Mouse (Mus musculus): ENCODE results near the gene H2-Ab1. TPM values are rescaled to one million over a fixed set of nuclear protein-coding genes. Genes with fewer than 3 reads are reported as not detected.
"Not testable (repeated sequence)": the region's sequence is repeated elsewhere in the genome, so short reads cannot be mapped to it uniquely, and the experiment has no call there.

H2-Ab1 gene
- polyA plus RNA-seq, 1 experiment from 2014 or later, result 53.9 TPM

GRCm38 (mm10) chr17:34213936-34214335 is 43.6 kb upstream of the H2-Ab1 start:
- TF ChIP-seq CTCF (IDR thresholded peaks at IDR 0.05; ENCODE audit: low read depth), result no peak
- Histone ChIP-seq H3K27ac (ENCODE audit: low read depth, low read length) (no peak overlapping the region), H3K36me3 (ENCODE audit: control insufficient read depth, insufficient read depth) (no peaks in the 10 kb centered on the region), H3K9me3 (ENCODE audit: control insufficient read depth) (no peaks in the 10 kb centered on the region), H3K4me1 (replicated peaks; ENCODE audit: control insufficient read depth, insufficient read depth, low read length) (no peaks in the 10 kb centered on the region), H3K27me3 (replicated peaks; ENCODE audit: control insufficient read depth, insufficient read depth, low read length) (0 out of 2 replicates have a peak, but pooled peaks cover 8% of the 10 kb centered on the region), H3K9ac (ENCODE audit: low read depth, low read length) (no peak overlapping the region), H3K4me3 (ENCODE audit: low read depth, low read length) (no peak overlapping the region), H3K4me2 (replicated peaks; ENCODE audit: low read depth) (no peak overlapping the region)
- ATAC-seq, result no peak
- 49% methylated on average over 21 of the region's 21 CpGs for WGBS

GRCm38 (mm10) chr17:34215176-34215575 is 42.3 kb upstream of the H2-Ab1 start:
- TF ChIP-seq CTCF (IDR thresholded peaks at IDR 0.05; ENCODE audit: low read depth), result no peak
- no peak overlapping the region for H3K27ac ChIP-seq (ENCODE audit: low read depth, low read length)
- 88% methylated on average over 12 of the region's 12 CpGs for WGBS
- H3K9me3 ChIP-seq (ENCODE audit: control insufficient read depth), result no peaks in the 10 kb centered on the region
- no peak overlapping the region for H3K9ac ChIP-seq (ENCODE audit: low read depth, low read length)
- no peak for ATAC-seq
- 0 out of 2 replicates have a peak, but pooled peaks cover 8% of the 10 kb centered on the region for H3K27me3 ChIP-seq (replicated peaks; ENCODE audit: control insufficient read depth, insufficient read depth, low read length)
- H3K36me3 ChIP-seq (ENCODE audit: control insufficient read depth, insufficient read depth), result no peaks in the 10 kb centered on the region
- H3K4me3 ChIP-seq (ENCODE audit: low read depth, low read length), result no peak overlapping the region
- no peak overlapping the region for H3K4me2 ChIP-seq (replicated peaks; ENCODE audit: low read depth)
- H3K4me1 ChIP-seq (replicated peaks; ENCODE audit: control insufficient read depth, insufficient read depth, low read length), result no peaks in the 10 kb centered on the region

- Histone ChIP-seq H3K4me1 (replicated peaks; ENCODE audit: control insufficient read depth, insufficient read depth, low read length) (no peaks in the 10 kb centered on the region), H3K4me2 (replicated peaks; ENCODE audit: low read depth) (no peak overlapping the region), H3K27ac (ENCODE audit: low read depth, low read length) (no peak overlapping the region), H3K9ac (ENCODE audit: low read depth, low read length) (no peak overlapping the region), H3K4me3 (ENCODE audit: low read depth, low read length) (no peak overlapping the region), H3K9me3 (ENCODE audit: control insufficient read depth) (no peaks in the 10 kb centered on the region), H3K27me3 (replicated peaks; ENCODE audit: control insufficient read depth, insufficient read depth, low read length) (0 out of 2 replicates have a peak, but pooled peaks cover 3% of the 10 kb centered on the region), H3K36me3 (ENCODE audit: control insufficient read depth, insufficient read depth) (no peaks in the 10 kb centered on the region)
- TF ChIP-seq CTCF (IDR thresholded peaks at IDR 0.05; ENCODE audit: low read depth), result no peak
- WGBS, result 79% methylated on average over 8 of the region's 8 CpGs
- ATAC-seq, result no peak
Observed at GRCm38 (mm10) chr17:34217216-34217928, 40.1 kb upstream of the H2-Ab1 start.

DNA sequence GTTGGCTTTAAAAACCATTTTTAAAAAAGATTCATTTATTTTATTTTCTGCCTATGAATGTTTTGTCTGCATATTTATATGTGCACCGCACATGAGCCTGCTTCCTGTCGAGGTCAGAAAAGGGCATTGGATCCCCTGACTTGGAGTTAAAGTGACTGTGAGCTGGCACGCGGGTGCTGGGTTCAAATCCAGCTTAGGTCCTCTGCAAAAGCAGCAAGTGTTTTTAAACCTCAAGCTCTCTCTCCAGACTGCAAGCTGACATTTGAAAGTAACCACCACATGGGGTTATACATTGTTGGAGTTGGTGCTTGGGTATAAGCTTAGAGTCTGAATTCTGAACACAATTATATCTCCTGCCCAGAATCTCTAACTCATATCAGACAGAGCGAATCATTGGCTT is 39.5 kb upstream of the H2-Ab1 start:
- H3K9ac ChIP-seq (ENCODE audit: low read depth, low read length), result no peak overlapping the region
- H3K27me3 ChIP-seq (replicated peaks; ENCODE audit: control insufficient read depth, insufficient read depth, low read length), result 0 out of 2 replicates have a peak, but pooled peaks cover under 1% of the 10 kb centered on the region
- H3K27ac ChIP-seq (ENCODE audit: low read depth, low read length), result no peak overlapping the region
- ATAC-seq, result no peak
- no peaks in the 10 kb centered on the region for H3K9me3 ChIP-seq (ENCODE audit: control insufficient read depth)
- no peaks in the 10 kb centered on the region for H3K4me1 ChIP-seq (replicated peaks; ENCODE audit: control insufficient read depth, insufficient read depth, low read length)
- no peaks in the 10 kb centered on the region for H3K36me3 ChIP-seq (ENCODE audit: control insufficient read depth, insufficient read depth)
- H3K4me3 ChIP-seq (ENCODE audit: low read depth, low read length), result no peak overlapping the region
- TF ChIP-seq CTCF (IDR thresholded peaks at IDR 0.05; ENCODE audit: low read depth), result no peak
- no peak overlapping the region for H3K4me2 ChIP-seq (replicated peaks; ENCODE audit: low read depth)
- WGBS, result 85% methylated on average over 5 of the region's 5 CpGs

DNA sequence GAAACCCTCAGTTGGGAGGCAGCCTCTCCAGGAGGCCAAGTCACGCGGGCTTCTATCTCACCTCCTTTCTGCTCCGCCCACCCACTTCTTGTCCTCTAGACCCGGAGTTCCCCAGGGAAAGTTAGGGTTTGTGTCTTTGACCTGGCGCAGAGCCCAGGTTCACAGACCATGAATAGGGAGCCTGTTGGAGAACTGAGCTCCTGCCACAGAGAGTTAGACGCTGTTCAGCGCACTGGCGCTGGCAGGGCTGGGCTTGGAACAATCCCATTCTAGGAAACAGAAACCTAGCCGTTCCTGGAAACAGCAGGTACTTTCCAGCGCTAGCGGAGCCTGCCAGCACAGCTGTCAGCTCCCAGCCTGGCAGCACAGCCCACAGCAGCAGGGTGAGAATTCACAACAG is 38.8 kb upstream of the H2-Ab1 start:
- H3K9ac ChIP-seq (ENCODE audit: low read depth, low read length), result no peak overlapping the region
- H3K9me3 ChIP-seq (ENCODE audit: control insufficient read depth), result no peaks in the 10 kb centered on the region
- no peaks in the 10 kb centered on the region for H3K36me3 ChIP-seq (ENCODE audit: control insufficient read depth, insufficient read depth)
- WGBS, result 75% methylated on average over 11 of the region's 11 CpGs
- TF ChIP-seq CTCF (IDR thresholded peaks at IDR 0.05; ENCODE audit: low read depth), result no peak
- ATAC-seq, result peak; percentile 36
- H3K27me3 ChIP-seq (replicated peaks; ENCODE audit: control insufficient read depth, insufficient read depth, low read length), result no peaks in the 10 kb centered on the region
- no peak overlapping the region for H3K27ac ChIP-seq (ENCODE audit: low read depth, low read length)
- no peak overlapping the region; the same call in 1 of the 2 replicates for H3K4me2 ChIP-seq (replicated peaks; ENCODE audit: low read depth)
- H3K4me1 ChIP-seq (replicated peaks; ENCODE audit: control insufficient read depth, insufficient read depth, low read length), result no peaks in the 10 kb centered on the region
- no peak overlapping the region for H3K4me3 ChIP-seq (ENCODE audit: low read depth, low read length)

DNA sequence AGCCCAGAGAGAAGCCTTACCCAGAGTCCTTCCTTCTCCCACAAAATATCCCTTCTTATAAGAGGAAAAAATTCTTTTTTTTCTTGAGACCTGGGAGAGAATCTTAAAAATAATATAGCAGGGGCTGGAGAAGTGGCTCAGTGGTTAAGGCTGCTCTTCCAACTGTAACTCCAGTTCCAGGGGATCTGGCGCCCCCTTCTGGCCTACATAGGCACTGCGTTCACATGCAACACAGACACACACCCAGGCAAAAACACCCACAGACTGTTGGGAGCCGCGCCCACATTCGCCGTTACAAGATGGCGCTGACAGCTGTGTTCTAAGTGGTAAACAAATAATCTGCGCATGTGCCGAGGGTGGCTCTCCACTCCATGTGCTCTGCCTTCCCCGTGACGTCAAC is 38.4 kb upstream of the H2-Ab1 start:
- ATAC-seq; H3K4me2 ChIP-seq (replicated peaks; ENCODE audit: low read depth); H3K9ac ChIP-seq (ENCODE audit: low read depth, low read length); H3K27ac ChIP-seq (ENCODE audit: low read depth, low read length); H3K4me1 ChIP-seq (replicated peaks; ENCODE audit: control insufficient read depth, insufficient read depth, low read length); H3K4me3 ChIP-seq (ENCODE audit: low read depth, low read length); H3K9me3 ChIP-seq (ENCODE audit: control insufficient read depth); H3K36me3 ChIP-seq (ENCODE audit: control insufficient read depth, insufficient read depth); H3K27me3 ChIP-seq (replicated peaks; ENCODE audit: control insufficient read depth, insufficient read depth, low read length): not testable (repeated sequence)
- 90% methylated on average over 7 of the region's 11 CpGs for WGBS
- peak; percentile 62 for TF ChIP-seq CTCF (IDR thresholded peaks at IDR 0.05; ENCODE audit: low read depth)

GRCm38 (mm10) chr17:34219801-34220200 is 37.7 kb upstream of the H2-Ab1 start:
- H3K4me3 ChIP-seq (ENCODE audit: low read depth, low read length); H3K4me1 ChIP-seq (replicated peaks; ENCODE audit: control insufficient read depth, insufficient read depth, low read length); H3K36me3 ChIP-seq (ENCODE audit: control insufficient read depth, insufficient read depth); H3K9ac ChIP-seq (ENCODE audit: low read depth, low read length); ATAC-seq; H3K4me2 ChIP-seq (replicated peaks; ENCODE audit: low read depth); H3K9me3 ChIP-seq (ENCODE audit: control insufficient read depth); H3K27me3 ChIP-seq (replicated peaks; ENCODE audit: control insufficient read depth, insufficient read depth, low read length); H3K27ac ChIP-seq (ENCODE audit: low read depth, low read length): not testable (repeated sequence)
- 90% methylated on average over 3 of the region's 7 CpGs for WGBS

- H3K4me3 ChIP-seq (ENCODE audit: low read depth, low read length); H3K9me3 ChIP-seq (ENCODE audit: control insufficient read depth); H3K36me3 ChIP-seq (ENCODE audit: control insufficient read depth, insufficient read depth); H3K27me3 ChIP-seq (replicated peaks; ENCODE audit: control insufficient read depth, insufficient read depth, low read length); ATAC-seq; H3K27ac ChIP-seq (ENCODE audit: low read depth, low read length); H3K4me1 ChIP-seq (replicated peaks; ENCODE audit: control insufficient read depth, insufficient read depth, low read length); H3K9ac ChIP-seq (ENCODE audit: low read depth, low read length); H3K4me2 ChIP-seq (replicated peaks; ENCODE audit: low read depth): not testable (repeated sequence)
- WGBS, result 100% methylated on average over 4 of the region's 16 CpGs
Observed at GRCm38 (mm10) chr17:34220401-34220800, 37.1 kb upstream of the H2-Ab1 start.

All from intestine, postnatal 0 days (tissue).